Mouse (Mus musculus) thymus, adult 18-20 months (tissue): ENCODE results near the gene Prpf40b.

Source experiments
- DNase-seq, 2 experiments: peaks; one replicate each; pipeline ENCODE4 v3.0.0; 2022; ENCODE audit warnings: mixed read lengths in 2 of 2

The Prpf40b gene

GRCm38 (mm10) chr15:99294287-99294686, 600 bp upstream of the Prpf40b start:
- DNase-seq: no peak

GRCm38 (mm10) chr15:99295484-99295981, 646 bp downstream of the Prpf40b start, which contains the start of gene Fam186b:
Gene Fam186b (minus strand): TSS chr15:99295888.
- DNase-seq: peak in 1 of 2 experiments; percentile 30

- no peak for DNase-seq
Observed at GRCm38 (mm10) chr15:99296213-99296612, 1.3 kb downstream of the Prpf40b start.

- no peak for DNase-seq
Observed at GRCm38 (mm10) chr15:99307476-99307875, 12.6 kb downstream of the Prpf40b start.

GRCm38 (mm10) chr15:99309549-99309948, 14.7 kb downstream of the Prpf40b start:
- DNase-seq: no peak

GRCm38 (mm10) chr15:99310617-99311016, 15.7 kb downstream of the Prpf40b start:
- DNase-seq: no peak

GRCm38 (mm10) chr15:99314891-99315290, 20.0 kb downstream of the Prpf40b start:
- DNase-seq: no peak

GRCm38 (mm10) chr15:99316314-99317266, 21.7 kb downstream of the Prpf40b start:
- peak in 1 of 2 experiments; percentile 52 for DNase-seq

- DNase-seq: no peak
Observed at GRCm38 (mm10) chr15:99317267-99317651, 22.4 kb downstream of the Prpf40b start.

GRCm38 (mm10) chr15:99318071-99318470, 23.2 kb downstream of the Prpf40b start:
- DNase-seq: no peak

GRCm38 (mm10) chr15:99318861-99319410, 24.0 kb downstream of the Prpf40b start:
- no peak for DNase-seq

- no peak for DNase-seq
Observed at GRCm38 (mm10) chr15:99319411-99319871, 24.6 kb downstream of the Prpf40b start.

- DNase-seq: no peak
Observed at GRCm38 (mm10) chr15:99320168-99320674, 25.3 kb downstream of the Prpf40b start.

GRCm38 (mm10) chr15:99320978-99321377, 26.1 kb downstream of the Prpf40b start:
- DNase-seq: no peak

- no peak for DNase-seq
Observed at GRCm38 (mm10) chr15:99324151-99324550, 29.3 kb downstream of the Prpf40b start.

GRCm38 (mm10) chr15:99325598-99325997, 30.7 kb downstream of the Prpf40b start:
- DNase-seq: no peak

- no peak for DNase-seq
Observed at GRCm38 (mm10) chr15:99326407-99326806, 31.5 kb downstream of the Prpf40b start.

GRCm38 (mm10) chr15:99326959-99327358, 32.1 kb downstream of the Prpf40b start:
- peak in 1 of 2 experiments; percentile 38 for DNase-seq

- no peak for DNase-seq
Observed at GRCm38 (mm10) chr15:99328011-99328410, 33.1 kb downstream of the Prpf40b start.

GRCm38 (mm10) chr15:99330324-99330723, 35.4 kb downstream of the Prpf40b start:
- no peak for DNase-seq

GRCm38 (mm10) chr15:99331341-99331740, 36.5 kb downstream of the Prpf40b start:
- DNase-seq: no peak

- DNase-seq: no peak
Observed at GRCm38 (mm10) chr15:99332111-99332510, 37.2 kb downstream of the Prpf40b start.

- DNase-seq: peak; percentile 79 to 90
Observed at GRCm38 (mm10) chr15:99332921-99333675, 38.2 kb downstream of the Prpf40b start.
